Mouse (Mus musculus) embryo, embryonic 11 days (tissue): Measurements from ENCODE around the gene Rbm28.

ENCODE experiments used
- DNase-seq: peaks from one replicate; pipeline ENCODE4 v3.0.0-alpha.2; 2015

Rbm28 gene

DNA sequence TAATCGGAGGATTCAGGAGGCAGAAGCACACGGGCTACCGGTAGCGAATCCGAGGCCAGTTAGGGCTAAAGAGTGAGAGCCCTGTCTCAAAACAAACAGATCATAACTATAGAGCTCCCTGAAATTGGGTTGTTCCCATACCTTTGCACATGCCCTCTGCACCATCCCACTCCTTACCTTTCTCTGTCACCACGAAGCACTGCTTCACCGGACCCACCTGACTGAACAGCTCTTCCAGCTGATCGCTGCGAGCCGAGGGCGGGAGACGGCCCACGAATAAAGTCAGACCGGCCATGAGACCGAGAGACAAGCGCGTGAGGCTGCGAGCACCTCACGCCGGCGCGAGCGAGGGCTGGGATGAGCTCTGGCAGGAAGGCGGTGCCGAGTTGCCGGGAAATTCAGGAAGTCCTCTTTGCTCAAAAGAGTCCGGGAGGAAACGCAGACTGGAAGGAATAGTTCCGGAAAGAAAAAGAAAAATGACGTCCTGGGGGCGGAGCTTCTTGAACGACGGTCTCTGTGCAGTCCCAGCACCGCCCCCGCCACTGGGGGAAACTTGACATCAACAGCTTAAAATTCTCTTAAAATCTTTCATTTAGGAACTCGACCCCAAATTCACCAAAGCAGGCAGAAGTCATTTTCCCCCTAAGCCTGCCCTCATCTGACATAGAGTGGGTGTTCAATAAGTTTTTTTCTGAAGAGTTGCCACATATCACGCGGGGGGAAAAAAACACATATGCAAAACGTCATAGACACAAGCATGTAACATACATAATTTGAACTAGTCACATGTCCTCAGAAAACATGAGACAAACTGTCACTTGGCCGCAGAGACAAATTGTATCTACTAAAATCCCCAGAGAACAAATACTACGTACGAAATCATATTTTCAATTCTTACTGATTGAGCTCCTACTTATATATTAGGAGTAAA, at the start of gene Rbm28:
Rbm28 (minus strand) TSS at position 693 of the 931 bp plus-strand sequence.
- DNase-seq = peak; percentile 94

DNA sequence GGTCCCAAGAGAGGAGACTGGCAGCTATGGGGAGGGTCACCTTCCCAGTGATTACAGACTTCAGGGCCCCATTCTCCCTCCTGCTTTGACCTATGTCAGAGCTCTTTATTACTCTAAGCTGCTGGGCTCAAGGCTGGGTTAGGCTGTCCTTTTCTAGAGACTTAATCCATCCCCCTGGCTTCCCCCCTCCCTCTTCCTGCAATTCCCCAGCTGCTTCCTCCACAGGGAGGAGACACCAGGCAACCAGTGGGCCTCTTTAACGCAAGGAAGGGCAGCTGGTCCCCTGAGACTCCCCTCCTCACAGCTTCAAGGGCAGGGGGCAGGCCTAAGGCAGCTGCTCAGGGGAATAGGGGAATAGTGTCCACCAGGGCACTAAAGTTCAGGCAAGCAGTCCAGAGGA, 49.4 kb upstream of the Rbm28 start:
- DNase-seq = peak; percentile 65

DNA sequence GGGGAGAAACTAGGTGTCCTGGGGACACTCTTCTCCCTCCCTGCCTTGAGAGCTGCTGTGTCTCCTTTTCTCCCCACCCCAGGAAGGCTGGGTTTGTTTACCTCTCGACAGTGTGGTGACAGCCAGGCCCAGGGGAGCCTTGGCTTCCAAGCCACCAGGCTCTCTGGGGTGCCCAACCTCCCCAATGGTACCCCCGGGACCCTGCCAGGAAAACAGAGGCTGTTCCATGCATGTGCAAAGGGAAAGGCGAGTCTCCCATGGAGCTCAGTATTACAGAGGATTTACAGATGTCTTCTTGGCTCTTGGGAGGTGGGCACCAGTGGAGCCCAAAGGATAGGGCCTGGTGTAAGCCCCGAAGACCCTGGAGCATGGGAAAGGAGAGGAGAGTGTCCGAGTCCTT, 48.6 kb upstream of the Rbm28 start:
- no peak for DNase-seq

DNA sequence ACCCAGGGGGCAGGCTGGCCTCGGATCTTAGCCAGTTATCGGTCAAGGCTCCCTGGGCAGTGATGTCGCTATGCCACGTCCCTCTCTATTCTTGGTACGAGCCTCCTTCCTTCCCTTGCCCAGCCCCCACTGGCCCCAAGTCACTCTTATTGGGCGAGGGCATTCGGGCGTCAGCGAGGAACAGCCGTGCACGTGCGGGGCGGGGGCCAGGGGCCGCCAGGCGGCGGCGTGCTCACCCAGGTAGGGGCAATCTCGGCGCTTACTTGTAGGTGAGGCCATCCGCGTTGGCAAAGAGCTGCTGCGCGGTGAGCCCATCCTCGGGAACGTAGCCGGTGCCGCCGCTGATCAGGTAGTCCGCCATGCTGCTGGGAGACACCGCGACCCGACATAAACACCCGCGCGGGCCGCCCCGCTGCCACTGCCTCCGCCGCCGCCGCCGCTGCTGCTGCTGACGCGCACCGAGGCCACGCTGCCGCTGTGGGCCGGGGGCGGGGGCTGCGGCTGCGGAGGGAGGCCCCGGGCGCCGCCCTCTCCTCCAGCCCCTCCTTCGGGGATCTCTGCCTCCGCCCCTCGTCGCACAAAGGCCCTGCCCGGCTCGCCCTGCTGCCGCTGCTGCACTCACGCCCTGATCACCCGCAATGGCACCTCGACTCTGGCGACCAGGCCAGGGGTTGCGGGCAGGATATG, 47.1 kb upstream of the Rbm28 start:
- DNase-seq = peak; percentile 92

DNA sequence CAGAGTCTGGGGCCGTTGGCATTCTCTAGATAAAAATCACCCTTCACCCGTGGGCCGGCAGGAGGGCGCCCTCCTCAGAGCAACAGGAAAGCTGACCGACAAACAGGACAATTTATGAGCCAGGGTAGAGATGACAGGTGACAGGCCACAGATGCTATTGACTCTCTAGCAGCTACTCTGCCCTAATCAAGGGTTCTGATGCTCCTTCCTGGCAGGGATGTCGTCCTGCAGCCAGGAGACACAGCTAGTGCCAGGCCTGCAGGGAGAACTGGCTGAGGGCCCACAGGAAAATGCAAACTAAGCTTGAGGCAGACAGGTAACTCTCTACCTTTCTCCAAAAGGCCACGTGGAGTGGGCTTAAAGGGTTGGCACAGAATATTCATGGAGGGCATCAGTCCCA, 46.3 kb upstream of the Rbm28 start:
- DNase-seq = no peak

DNA sequence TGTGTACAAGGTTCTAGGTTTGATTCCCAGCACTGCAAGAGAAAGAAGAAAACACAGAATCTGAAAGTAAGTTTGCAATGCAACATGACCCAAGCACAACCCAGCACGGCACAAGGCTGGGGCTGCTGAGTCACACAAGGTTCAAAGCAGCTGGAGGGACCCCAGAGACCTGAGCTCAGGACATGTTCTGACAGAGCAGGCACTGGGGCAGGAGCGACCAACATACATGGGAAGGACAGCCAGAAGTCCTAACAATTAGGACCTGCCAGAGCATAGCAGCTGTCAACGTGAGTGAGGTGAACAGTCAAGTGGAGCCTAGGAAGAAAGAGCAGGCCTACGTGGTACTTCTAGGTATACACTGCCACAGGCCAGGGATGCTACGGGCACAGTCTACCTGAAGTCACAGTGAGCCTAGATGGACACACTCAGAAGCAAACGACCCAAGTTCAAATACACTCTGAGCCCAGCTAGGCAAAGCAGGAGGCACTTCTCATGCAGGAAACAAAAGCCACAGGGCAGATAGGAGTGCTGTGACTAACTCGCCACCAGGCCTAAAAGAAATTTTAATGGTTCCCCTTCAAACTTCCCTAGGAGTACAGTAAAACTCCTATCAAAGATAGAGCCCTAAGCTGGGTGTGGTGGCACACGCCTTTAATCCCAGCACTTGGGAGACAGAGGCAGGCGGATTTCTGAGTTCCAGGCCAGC, 45.6 kb upstream of the Rbm28 start:
- no peak for DNase-seq

DNA sequence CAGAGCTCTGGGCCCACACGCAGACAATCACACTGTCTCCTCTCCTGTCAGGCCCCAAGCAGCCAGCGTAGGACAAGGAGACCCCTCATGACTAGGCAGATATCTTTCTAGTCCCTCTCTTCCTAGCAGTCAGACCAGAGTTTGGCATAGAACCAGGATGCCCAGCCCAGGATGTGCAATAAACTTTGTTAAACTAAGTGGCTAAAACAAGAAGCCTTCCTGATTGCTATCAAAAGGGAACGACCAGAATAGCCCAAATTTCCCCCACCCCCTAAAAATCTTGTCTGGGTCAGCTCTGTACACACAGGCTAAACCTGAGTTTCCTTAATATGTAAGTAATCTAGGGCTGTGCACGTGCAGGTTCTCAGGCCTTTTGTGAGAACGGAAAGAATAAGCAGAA, 43.4 kb upstream of the Rbm28 start:
- no peak for DNase-seq

DNA sequence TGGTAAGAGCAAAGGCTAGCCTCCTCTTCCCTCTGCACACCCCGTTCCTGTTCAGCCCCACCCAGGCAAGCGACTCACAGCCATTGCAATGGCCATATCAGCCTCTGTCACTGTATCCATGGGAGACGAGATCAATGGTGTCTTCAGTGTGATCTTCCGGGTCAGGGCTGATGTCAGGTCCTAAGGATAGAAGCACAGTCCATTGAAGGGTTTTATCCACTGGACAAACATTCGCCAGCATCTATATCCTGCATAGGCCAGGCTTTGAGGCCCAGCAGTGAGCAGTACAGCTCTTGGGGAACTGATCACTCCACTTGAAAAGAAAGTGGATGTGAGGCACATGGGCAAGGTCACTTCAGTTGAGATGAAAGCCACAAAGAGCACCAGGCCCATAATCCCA, 42.2 kb upstream of the Rbm28 start:
- DNase-seq = no peak

DNA sequence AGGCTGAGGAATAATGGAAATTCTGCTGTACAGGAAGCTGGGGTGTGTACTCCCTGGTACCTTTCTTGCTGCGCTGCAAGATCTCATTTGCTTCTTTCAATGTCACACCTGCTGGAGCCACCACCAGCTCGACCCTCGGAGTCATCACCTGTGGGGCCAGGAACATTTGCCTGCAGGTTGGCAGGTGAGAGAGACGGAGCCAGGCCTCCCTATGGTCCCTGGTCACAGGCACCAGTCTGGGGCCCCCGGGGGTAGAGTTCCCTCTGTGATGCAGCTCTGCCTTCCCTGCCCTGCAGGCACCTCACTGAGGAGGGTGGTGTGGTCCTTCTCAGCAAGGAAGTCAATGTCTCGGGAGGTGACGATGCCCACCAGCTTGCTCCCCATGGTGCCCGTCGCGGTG, 41.2 kb upstream of the Rbm28 start:
- DNase-seq = no peak

DNA sequence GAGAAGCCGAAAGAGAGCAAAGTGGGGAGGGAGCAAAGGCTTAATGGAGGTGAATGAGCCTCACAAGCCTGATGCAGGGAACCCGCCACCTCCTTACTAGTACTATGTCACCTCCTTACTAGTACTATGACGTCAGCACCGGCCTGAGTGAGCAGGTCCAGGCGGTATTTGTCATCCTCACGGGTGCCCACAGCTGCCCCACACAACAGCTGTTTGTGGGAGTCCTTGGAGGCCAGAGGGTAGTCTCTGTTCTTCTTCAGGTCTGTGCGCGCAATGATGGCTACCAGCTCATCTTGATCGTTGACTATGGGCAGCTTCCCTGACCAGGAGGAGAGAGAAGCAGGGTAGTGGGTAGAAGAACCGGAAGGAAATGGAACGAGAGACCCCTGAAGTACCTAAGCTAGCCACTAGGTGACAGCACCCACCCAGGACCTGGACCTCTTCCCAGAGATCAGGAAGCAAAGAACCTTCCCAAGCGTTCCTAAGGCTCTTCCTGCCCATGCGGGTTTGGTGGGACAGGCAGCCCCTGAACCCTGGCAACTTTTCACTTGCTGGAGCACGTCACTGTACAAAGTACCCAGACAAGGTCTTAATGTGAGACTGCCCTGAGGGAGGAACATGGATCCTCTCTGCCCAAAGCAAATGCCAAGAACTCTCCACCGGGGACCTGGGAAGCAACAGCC, 40.3 kb upstream of the Rbm28 start:
- peak; percentile 76 for DNase-seq

DNA sequence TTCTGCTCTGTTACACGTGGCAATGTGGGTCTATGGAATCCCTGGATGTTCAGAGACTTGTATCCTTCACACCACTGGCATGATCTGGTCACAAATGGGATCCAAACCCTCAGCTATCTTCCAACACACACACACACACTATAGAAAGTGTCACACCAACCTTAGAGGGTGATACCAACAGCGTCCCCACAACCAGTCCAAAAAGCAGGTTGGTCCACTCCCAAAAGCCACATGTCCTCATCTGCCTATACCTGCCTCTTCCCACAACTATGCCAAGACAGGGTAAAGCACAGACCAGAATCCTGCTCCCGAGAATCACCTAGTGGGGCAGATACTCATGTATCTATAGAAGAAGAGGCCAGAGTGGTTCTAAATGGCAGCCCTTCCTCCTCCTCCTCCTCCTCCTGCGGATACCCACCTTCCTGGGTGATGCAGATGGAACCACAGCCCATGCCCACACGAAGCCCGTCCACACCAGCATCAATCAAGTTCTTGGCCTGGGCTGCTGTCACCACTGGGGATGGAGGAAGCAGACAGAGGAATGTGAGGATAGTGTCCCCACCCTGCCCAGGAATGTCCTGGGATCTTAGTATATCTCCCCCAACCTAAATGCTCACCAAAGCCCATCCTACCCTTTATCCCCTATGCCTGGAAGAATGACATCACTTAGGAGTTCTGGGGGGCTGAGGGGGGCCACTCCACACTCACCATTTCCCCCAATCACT, 39.2 kb upstream of the Rbm28 start:
- no peak for DNase-seq

DNA sequence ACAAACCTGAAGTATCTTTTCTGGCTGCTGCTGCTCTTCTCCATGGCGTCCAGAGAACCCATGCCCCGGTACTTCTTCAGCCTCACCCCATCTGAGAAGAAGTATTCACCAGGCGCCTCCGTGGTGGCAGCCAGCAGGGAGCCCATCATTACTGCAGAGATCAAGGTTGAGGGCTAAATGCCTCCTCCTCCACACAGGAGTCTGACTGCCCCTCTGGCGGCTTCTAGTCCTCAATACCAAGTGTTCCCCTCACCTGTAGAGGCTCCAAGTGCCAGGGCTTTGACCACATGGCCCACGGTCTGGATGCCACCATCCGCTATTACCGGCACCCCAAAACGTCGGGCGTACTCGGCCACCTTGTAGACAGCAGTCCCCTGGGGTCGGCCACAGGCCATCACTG, 38.3 kb upstream of the Rbm28 start:
- no peak for DNase-seq

DNA sequence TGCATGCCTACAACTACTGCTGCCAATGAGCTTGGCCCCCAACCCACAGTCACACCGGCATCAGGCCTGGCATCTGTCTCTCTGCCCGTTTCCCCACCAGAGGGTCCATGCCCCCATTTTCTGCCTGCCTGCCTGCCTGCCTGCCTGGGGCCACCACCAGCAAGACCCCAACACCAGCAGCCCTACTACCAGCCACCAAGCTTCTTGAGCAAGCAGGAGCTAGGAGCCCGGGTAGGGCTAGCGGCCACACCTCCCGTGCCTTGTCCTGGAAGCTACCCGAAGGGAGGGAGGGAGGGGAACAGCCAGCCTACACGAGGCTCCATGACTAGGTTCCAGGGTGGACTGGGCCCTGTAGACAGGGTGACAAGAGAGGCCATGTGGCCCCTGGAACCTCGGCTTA, 37.2 kb upstream of the Rbm28 start:
- DNase-seq = no peak

DNA sequence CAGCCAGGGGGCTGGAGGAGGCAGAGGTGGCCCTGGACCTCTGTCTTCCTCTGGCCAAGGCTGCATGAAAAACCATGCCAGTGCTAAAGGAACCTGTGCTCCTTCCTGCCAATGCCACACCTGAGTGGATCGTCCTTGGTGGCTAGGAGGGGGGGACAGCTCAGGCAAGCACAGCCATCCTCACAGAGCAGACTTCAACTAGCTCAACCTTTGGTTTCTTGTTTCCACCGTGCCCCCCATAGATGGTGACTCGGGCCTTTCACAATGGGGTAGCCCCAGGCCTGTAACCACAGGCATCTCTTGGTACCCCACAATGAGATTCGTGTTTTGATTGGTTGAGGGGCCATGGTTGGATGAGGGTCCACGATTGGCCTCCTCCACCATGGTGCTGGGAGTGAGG, 36.5 kb upstream of the Rbm28 start:
- DNase-seq = no peak

DNA sequence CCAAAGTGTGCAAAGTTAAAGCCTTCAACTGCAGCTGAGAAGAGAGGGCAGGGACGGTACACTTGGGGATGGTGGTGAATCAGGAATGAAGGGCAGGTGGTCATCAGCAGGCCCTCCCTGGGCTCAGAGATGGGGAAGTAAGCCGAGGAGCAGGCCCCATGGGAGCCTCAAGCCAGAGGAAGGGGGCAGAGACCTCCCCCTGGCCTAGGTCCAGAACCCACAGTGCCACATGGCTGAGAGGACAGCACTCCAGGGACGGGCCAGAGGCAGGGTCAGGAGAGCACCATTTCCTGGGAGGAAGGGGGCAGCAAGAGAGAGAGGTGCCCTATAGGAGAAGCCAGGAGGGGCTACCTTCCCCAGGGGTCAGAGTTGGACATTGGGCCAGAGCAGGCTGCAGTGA, 35.7 kb upstream of the Rbm28 start:
- DNase-seq = no peak

DNA sequence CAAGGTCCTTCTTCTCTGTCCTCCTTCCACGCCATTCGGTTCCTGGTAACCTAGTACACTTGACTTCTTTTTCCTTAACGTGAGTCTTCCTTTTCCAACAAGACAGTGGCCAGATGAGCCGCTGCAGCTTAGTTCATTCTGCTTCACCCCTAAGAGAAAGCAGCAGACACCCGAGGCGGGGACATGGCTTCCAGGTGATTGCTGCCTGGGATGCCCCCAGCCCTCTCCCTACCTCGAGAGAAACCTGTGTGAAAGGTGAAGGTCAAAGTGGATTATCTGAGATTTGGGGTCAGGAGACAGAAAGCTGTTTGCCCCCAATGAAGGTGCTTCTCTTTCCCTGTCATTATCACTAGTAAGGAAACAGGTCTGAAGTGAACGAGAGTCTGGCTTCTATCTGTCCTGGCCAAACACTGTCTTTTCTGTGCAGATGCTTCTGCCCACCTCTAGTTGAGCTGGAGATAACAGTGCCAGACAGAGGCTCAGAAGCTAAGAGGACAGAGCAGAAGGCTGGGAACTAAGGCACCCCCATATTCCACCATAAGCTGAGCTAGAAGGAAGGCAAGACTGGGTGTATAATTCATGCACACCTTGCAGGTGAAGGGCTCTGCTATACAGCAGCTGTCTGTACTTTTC, 34.5 kb upstream of the Rbm28 start:
- DNase-seq = no peak

DNA sequence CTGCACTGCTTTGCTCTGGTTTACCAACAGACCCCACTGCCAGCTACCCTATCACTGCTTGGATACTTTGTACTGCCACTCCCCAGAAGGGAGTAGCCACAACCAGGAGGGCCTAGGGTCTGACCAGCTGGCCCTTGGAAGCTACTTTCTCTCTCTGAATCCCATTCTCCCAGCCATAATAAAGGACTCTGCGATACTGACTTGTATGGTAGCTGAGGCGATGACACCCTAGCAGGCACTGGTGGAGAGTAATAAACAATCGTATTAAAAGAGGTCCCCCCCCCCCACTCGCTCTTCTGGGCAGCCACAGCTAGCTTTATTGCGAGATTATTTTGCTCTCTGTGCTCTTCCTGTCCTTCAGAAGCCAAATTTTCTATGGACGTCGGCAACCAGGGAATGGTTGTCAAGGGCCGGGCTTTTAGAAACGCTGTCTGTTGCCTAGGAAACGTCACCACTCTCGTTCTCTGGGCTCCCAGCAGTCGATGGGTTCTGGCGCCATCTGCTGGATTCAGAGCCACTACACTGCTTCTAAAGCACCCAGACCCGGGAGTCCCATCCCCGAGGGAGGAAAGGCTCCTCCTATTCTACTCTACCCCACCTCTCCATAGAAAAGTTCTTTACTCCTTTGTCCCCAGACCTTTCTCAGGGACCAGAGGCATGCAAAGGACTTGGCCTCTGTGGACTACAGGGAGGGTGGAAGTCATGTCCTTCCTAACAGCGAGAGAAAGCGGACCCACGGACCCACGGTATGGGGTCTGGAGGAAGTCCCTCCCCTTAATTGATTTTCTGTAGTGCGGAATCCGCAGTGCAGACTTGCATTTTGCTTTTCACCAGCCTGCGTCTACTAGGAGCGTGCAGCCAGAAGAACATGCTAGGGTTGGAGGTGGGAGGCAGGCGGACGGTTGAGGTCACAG, 33.8 kb upstream of the Rbm28 start:
- DNase-seq = peak; percentile 96

DNA sequence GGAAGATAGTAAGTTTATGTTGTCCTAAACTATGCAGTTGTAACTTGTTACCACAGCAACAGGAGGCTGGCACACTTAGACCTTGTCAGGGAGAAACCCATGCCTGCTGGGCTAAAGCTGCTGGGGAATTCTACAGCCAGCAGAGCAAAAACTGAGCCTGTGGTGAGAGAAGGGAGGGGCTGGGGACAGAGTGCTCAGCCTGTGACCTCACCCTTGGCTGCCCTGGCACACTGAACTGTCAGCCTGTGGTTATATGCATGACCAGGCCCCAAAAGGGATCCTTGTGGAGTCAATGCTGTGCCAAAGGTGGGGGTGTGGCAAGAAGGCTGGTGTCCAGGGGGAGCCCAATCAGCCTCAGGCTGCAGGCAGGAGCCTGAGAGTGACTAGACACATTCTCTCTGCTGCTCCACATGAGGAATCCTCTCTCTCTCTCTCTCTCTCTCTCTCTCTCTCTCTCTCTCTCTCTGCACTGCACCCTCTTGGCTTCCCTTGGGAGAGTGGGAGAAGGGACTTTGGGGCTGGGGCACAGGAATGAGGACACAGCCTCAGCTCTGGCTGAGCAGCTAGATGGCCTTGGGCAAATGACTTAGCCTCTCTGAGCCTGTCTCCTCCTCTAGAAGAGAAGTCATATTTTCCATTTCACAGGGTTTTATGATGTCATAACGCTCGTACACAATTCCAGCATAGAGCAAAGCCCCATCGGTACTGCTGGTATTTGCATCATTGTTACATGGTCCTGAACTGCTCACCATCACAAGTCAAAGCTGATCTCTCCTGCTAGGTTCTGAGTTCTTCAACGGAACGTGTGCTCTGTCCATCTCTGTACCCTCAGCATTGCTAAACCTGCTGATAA, 31.3 kb upstream of the Rbm28 start:
- DNase-seq = no peak

DNA sequence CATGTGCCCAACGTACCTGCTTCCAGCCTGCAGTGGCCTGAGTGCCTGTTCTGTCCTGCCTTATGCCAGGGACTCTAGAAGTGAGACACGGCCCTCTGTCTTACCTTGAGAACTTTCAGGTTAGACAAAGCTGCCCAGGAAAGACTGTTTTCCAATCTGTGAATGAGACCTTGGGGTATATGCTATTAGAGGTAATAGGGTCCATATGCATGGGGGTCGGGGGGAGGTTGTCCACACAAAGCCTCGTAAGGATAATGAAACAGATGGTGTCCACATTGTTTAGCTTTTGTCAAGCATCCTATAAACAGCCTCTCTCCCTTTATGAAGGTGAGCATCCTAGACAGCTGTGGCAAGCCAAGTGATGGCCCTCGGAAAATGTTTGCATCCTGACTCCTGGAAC, 30.3 kb upstream of the Rbm28 start:
- DNase-seq = no peak
